Mouse (Mus musculus) ovary, postnatal 36 days (tissue): ENCODE results near the gene Ppa2.

ENCODE experiments used
- DNase-seq: peaks from one replicate; pipeline ENCODE4 v3.0.0; 2022; ENCODE audit warnings: low spot score, mixed read lengths

Gene Ppa2

DNA sequence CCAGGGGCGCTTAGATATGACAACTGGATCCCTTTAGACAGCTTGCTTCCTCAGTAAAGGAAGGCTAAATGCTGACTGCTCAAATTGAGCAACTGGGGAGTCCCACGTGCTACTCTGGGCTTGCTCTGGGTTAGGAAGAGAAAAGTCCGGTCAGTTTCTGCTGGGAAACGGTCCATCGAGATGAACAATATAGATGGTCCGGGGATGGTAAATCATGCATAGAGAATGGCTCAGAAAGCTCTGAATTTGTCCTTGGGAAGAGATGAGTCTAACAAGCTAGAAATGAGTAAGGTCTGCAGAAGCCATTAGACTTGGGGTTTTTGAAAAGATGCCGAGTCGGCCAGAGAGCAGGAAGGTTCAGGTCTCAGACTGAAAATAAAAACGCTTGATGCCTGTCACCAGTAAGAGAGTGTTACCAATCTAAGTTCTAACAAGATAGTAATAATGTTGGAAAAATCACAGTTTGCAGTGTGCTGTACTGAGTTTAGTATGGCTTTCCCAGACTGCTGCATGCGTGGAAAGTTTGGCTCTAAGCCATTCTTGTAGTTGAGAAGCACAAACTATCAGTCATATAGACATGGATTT lies 80.0 kb downstream of the Ppa2 start:
- DNase-seq: no peak

DNA sequence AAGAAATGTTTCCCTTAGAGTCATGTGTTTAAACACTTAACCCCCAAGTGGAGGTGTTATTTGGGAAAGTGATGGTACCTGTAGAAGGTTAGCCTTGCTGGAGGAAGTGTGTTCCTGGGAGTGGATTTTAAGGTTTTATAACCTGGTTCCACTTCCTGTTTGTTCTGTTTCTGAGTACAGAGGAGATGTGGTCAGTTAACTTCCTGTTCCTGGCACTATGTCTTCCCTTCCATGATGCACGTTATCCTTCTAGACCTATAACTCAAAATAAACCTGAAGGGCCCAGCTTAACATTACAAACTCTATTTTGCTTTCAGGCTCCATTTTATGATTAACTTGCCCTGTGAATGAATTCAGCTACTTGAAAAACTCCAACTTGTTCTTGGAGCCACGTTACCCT lies 84.6 kb downstream of the Ppa2 start:
- no peak for DNase-seq

DNA sequence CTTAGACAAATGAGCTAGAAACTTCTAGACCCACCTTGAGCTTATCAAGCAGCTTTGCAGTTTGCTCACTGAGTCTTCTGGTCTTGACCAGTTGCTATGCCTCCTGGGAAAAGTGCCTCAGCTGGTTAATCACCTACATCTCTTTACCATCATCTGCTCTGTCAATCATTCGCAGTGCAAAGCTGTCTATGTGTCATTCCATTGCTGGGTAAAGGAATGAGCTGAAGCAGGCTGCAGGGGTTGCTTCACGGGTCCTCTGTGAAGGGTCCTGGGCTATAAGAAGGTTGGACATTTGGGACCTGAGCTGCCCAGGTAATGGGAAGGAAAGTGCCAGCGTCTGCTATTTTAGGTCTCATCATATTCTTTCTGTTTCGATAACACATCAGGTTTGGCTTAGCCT lies 93.9 kb downstream of the Ppa2 start:
- DNase-seq: no peak

DNA sequence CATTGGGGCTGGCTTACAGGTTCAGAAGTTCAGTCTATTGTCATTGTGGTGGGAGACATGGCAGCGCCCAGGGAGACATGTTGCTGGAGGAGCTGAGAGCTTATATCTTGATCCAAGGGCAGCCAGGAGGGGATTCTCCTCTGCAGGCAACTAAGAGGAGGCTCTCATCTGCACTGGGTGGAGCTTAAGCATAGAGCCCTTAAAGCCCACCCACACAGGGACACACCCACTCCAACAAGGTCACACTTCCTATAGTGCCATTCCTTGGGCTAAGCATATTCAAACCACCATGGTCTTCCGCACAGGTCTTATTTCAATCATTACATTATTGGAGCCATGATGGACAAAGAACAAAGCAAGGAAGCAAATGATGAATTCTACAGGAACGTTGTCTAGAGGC lies 95.7 kb downstream of the Ppa2 start:
- DNase-seq: no peak

DNA sequence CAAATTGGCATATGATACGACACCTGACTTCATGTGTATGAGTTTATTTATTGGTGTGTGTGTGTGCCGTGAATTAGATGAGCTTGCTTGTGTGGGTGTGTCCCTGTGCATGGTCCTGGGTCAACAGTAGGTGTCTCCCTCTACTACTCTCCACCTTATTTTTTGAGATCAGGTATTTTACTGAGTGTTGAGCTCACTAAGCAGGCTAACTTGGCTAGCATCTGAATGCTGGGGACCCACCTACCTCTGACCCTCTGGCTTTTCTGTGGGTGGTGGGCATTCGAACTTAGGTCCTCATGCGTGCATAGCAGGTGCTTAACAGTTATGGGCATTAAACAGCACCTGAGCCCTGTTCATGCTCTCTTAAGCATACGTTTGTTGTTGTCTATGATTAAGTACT lies 96.3 kb downstream of the Ppa2 start:
- no peak for DNase-seq

DNA sequence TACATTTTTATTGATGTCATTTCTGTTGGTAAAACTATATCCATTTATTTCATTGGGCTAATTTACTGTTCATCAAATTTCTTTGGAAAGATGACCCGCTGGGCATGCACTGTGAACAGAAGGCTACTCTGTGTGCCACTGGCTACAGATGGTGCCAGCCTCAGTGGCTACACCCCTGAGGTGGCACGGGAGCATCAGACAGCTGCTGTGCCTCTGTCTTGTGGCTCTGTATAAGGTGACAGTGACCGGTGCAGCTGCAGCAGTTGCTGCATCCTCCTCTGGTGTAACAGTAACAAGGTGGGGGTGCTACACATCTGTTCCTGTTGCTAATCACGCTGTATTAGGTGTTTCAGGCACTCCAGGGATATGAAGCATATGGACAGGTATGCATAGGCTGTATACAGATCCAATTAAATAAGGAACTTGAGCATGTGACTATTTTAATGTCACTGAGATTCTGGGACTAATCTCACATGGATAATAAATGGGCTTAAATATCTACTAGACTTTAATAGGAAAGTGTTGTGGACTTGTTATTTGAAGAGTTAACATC lies 101.3 kb downstream of the Ppa2 start:
- no peak for DNase-seq

DNA sequence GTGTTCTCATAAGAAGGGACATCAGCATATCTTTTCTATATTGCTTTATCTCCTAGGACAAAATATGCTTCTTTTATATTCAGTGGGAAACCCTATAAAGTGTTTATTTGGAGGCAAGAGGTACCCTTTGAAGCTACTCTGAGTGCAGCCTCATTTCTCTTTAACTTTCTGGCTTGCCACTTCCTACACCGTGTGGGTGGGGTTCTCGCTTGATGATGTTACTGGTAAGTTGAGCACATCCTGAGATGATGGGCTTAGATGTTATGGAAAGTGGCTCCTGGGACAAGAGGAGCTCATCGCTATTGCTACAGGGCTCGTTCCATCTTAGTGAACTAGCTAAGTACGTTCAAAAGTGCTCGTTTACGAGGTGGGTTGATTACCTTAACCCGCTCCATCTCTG lies 101.9 kb downstream of the Ppa2 start:
- DNase-seq: no peak

DNA sequence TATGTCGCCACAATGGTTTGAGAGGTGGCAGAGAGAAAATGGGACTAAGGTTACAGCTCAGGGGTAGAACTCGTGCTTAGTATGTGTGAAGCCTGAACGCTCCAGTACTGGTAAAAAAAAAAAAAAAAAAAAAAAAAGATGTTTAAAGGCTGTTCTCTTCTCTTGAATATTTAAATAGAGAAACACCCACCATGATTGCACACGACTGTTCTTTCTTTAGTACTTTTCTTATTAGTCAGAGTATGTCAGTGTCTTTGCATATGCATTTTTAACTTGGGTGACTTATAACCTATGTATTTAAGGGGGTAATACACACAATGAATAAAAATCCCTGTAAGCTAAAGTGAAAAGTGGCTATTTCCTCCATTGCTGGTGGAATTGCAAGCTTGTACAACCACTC lies 104.8 kb downstream of the Ppa2 start:
- no peak for DNase-seq

DNA sequence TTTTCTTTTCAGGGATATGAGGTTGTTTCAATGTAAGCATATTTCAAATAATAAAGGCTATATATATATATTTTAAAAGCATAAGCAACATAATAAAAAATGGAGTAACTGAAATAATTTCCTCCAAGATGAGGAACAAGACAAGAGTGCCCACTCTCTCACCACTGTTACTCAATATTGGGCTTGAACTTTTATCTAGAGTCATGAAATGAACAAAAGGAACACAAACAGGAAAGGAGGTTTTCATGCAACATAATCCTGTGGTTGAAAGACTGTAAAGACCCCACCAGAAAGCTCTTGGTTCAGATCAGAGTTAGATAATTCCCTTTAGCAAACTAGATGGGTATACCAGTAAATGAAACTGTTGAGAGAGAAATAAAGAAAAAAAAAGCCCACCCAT lies 113.2 kb downstream of the Ppa2 start:
- DNase-seq: no peak
